Comparison of ENCODE assay signal across 21 mouse cellular contexts in genomic region chr14:103456106-103456505, GRCm38 (mm10). TPM values are rescaled to one million over a fixed set of nuclear protein-coding genes. Genes with fewer than 3 reads are reported as not detected.
"Had no signal": no experiment of that assay in that cellular context is flagged by ENCODE, and none has a peak within 500 bp of the region (broad histone marks: within the 10 kb centered on the region; RNA-seq: fewer than 3 reads in every experiment).

No protein-coding gene starts in this region.

- H3K27ac ChIP-seq: midbrain, embryonic 10.5 days; midbrain, embryonic 12.5 days; neural tube, embryonic 13.5 days; neural tube, embryonic 15.5 days had no signal

- ATAC-seq: midbrain, embryonic 16.5 days had no signal

- H3K36me3 ChIP-seq: midbrain, embryonic 10.5 days; midbrain, embryonic 12.5 days; neural tube, embryonic 13.5 days; neural tube, embryonic 15.5 days had no signal

- H3K4me3 ChIP-seq: midbrain, embryonic 10.5 days; midbrain, embryonic 12.5 days; myocyte; neural tube, embryonic 13.5 days; neural tube, embryonic 15.5 days had no signal

- H3K9ac ChIP-seq: lung, embryonic 14.5 days; midbrain, embryonic 12.5 days; neural tube, embryonic 13.5 days; neural tube, embryonic 15.5 days had no signal

- H3K4me2 ChIP-seq: lung, embryonic 14.5 days; midbrain, embryonic 12.5 days; neural tube, embryonic 13.5 days; neural tube, embryonic 15.5 days had no signal

- H3K27me3 ChIP-seq: midbrain, embryonic 12.5 days; neural tube, embryonic 13.5 days; neural tube, embryonic 15.5 days had no signal

- H3K4me1 ChIP-seq: midbrain, embryonic 10.5 days; midbrain, embryonic 12.5 days; neural tube, embryonic 13.5 days; neural tube, embryonic 15.5 days had no signal

- DNase-seq: lung, adult 18-20 months; lung, embryonic 14.5 days; lung, postnatal 14 days; lung, postnatal 4 days; midbrain, embryonic 14.5 days; retina, postnatal 1 day; right cerebral cortex, adult 18-20 months; right cerebral cortex, postnatal 25 days; right cerebral cortex, postnatal 4 days; spleen, adult 18-20 months; thymus, adult 18-20 months; thymus, postnatal 14 days; thymus, postnatal 36 days had no signal

- H3K9me3 ChIP-seq: midbrain, embryonic 10.5 days; midbrain, embryonic 12.5 days; neural tube, embryonic 13.5 days; neural tube, embryonic 15.5 days had no signal

RNA-seq across cellular contexts. Expression of gene Scel, which starts 57.0 kb away (rescaled TPM):
- total RNA-seq: megakaryocyte-erythroid progenitor cell, adult 5-6 weeks had no signal
- polyA plus RNA-seq: myocyte; small intestine, adult 2 months had no signal
